Mouse (Mus musculus) stomach, postnatal 0 days (tissue): ENCODE results near the gene Akap13.

Experiments
- CTCF ChIP-seq: IDR thresholded peaks from 2 replicates; pipeline ENCODE4 v1.5.1; 2016; ENCODE audit warnings: antibody characterized with exemption, low read depth, mild to moderate bottlenecking, moderate library complexity
- EP300 ChIP-seq: optimal IDR thresholded peaks from 2 replicates; pipeline ENCODE3; 2016; ENCODE audit warnings: antibody characterized with exemption

DNA sequence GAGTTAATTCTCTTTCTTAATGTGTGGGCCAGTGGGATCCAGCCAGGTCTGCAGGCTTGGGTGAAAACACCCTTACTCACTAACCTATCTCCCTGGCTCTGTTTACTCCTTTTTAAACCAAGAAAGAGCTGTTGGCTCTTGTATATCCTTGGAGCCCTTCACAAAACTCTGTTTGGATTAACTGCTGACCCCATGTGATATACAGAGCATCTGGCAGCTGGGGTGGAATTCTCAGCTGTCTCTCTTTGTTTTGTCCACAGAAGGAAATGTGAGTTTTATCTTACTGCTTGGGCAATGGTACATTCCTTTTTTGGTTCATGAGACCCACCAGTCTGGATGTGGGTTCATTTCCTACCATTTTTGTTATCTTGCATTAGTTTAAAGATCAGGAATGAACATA, 98.7 kb downstream of the Akap13 start:
- TF ChIP-seq CTCF = no peak
- peak; percentile 33 for TF ChIP-seq EP300
